In genomic region chr4:46322715-46323114, GRCm38 (mm10) we compare ENCODE assay signal across 38 mouse cellular contexts. TPM values are rescaled to one million over a fixed set of nuclear protein-coding genes. Genes with fewer than 3 reads are reported as not detected.
"Had no signal": no experiment of that assay in that cellular context is flagged by ENCODE, and none has a peak within 500 bp of the region (broad histone marks: within the 10 kb centered on the region; RNA-seq: fewer than 3 reads in every experiment).

No protein-coding gene starts in this region.

- H3K4me2 ChIP-seq: heart, embryonic 12.5 days; hindbrain, embryonic 12.5 days; hindbrain, embryonic 14.5 days; intestine, embryonic 15.5 days; limb, embryonic 12.5 days; liver, embryonic 11.5 days; liver, embryonic 13.5 days; liver, embryonic 15.5 days had no signal

- H3K9me3 ChIP-seq: hindbrain, embryonic 12.5 days; intestine, embryonic 15.5 days; limb, embryonic 10.5 days; limb, embryonic 12.5 days; liver, embryonic 15.5 days had no signal

- H3K4me3 ChIP-seq: heart, adult 2 months; heart, embryonic 12.5 days; hindbrain, embryonic 12.5 days; intestine, embryonic 15.5 days; layer of hippocampus, adult 2 months; left cerebral cortex, adult 2 months; limb, embryonic 10.5 days; limb, embryonic 12.5 days; liver, embryonic 13.5 days; liver, embryonic 15.5 days had no signal

- H3K27ac ChIP-seq: heart, adult 2 months; hindbrain, embryonic 12.5 days; hindbrain, embryonic 14.5 days; intestine, embryonic 15.5 days; layer of hippocampus, adult 2 months; left cerebral cortex, adult 2 months; limb, embryonic 10.5 days; limb, embryonic 12.5 days; liver, embryonic 13.5 days; liver, embryonic 15.5 days had no signal

- ATAC-seq: intestine, embryonic 15.5 days; liver, postnatal 0 days had no signal

- H3K36me3 ChIP-seq: heart, embryonic 12.5 days; hindbrain, embryonic 12.5 days; intestine, embryonic 15.5 days; limb, embryonic 10.5 days; limb, embryonic 12.5 days; liver, embryonic 13.5 days; liver, embryonic 15.5 days had no signal

- H3K4me1 ChIP-seq: hindbrain, embryonic 12.5 days; intestine, embryonic 15.5 days; limb, embryonic 10.5 days; limb, embryonic 12.5 days; liver, embryonic 13.5 days; liver, embryonic 15.5 days had no signal

- DNase-seq: gastrocnemius, postnatal 14 days; gastrocnemius, postnatal 36 days; heart, adult 11 months; heart, adult 2 months; heart, postnatal 14 days; heart, postnatal 36 days; kidney, adult 11 months; kidney, adult 2 months; kidney, postnatal 10 days; kidney, postnatal 25 days; kidney, postnatal 4 days; liver; liver, embryonic 13.5 days; liver, postnatal 0 days had no signal

- H3K9ac ChIP-seq: heart, embryonic 12.5 days; hindbrain, embryonic 12.5 days; hindbrain, embryonic 14.5 days; intestine, embryonic 15.5 days; limb, embryonic 12.5 days; liver, embryonic 13.5 days; liver, embryonic 15.5 days; liver, postnatal 0 days had no signal

RNA-seq across cellular contexts. Expression of gene Foxe1, which starts 20.7 kb away (rescaled TPM):
- total RNA-seq: gastrocnemius, adult 18-20 months; gastrocnemius, adult 8-10 months; gastrocnemius, postnatal 14 days; gastrocnemius, postnatal 36 days; heart, adult 2 months; heart, postnatal 14 days; heart, postnatal 36 days; hematopoietic stem cell, adult 5-6 weeks; layer of hippocampus, adult 2 months; layer of hippocampus, postnatal 10 days; layer of hippocampus, postnatal 25 days; left cerebral cortex, adult 2 months; left cerebral cortex, postnatal 14 days; left cerebral cortex, postnatal 36 days had no signal
- polyA plus RNA-seq: gonadal fat pad, adult 2 months; heart, adult 2 months; heart, embryonic 12.5 days; heart, embryonic 14.5 days; heart, embryonic 16.5 days; hindbrain, embryonic 14.5 days; hindbrain, embryonic 16.5 days; intestine, embryonic 15.5 days; kidney, adult 2 months; kidney, embryonic 14.5 days; kidney, embryonic 16.5 days; limb, embryonic 10.5 days; limb, embryonic 12.5 days; limb, embryonic 14.5 days; liver, embryonic 11.5 days; liver, embryonic 13.5 days; liver, embryonic 15.5 days; liver, postnatal 0 days had no signal
